Mouse (Mus musculus): ENCODE data around the gene Bach2.

DNA sequence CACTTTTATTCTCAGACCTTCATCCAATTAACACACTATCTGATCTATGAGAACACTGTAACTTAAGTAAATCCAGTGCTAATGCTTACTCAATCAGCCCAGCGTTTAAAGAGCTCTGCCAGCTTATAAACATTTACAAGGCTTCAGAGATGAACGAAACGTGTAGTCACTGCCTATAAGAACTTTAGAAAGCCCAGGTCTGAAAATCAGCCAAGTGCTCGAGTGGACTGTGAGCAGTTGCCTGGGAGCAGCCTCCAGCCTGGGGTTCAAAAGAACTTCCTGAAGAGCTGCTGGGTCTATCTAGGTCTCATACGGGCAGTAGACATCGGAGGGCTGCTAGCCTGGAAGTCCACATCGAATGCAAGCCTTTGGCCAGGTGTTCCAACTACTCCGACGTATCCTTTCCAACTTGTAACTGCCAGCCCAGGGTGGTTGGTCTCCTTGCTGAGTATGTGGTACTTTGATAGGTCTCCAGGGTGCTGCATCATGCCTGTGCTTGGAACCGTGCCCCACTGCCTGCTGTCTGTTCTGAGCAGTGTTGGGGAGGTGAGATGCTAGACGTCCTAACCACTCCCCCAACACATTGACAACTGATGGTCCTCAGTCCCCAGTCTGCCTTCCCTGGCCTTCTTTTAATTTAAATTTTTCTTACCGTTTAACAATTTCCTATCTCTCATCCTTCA, 117.5 kb downstream of the Bach2 start:
- no peak for TF ChIP-seq CTCF (IDR thresholded peaks at IDR 0.05; ENCODE audit: insufficient read depth, low read length)
- no peak for TF ChIP-seq POLR2A (IDR thresholded peaks at IDR 0.05; ENCODE audit: borderline replicate concordance, extremely low read depth, low read depth, low read length)
